Mouse (Mus musculus): ENCODE measurements around the gene Bbs9.
"Not testable (repeated sequence)": the region's sequence is repeated elsewhere in the genome, so short reads cannot be mapped to it uniquely, and the experiment has no call there.

The Bbs9 gene

GRCm38 (mm10) chr9:22698501-22698900, 223.0 kb downstream of the Bbs9 start:
- DNase-seq = no peak

GRCm38 (mm10) chr9:22702065-22702611, 226.6 kb downstream of the Bbs9 start:
- DNase-seq = no peak

- DNase-seq = no peak
Measured at GRCm38 (mm10) chr9:22702812-22703367, 227.4 kb downstream of the Bbs9 start.

- DNase-seq = no peak
Measured at GRCm38 (mm10) chr9:22703541-22703940, 228.0 kb downstream of the Bbs9 start.

GRCm38 (mm10) chr9:22707166-22707913, 231.8 kb downstream of the Bbs9 start:
- DNase-seq = no peak

- peak; percentile 39 for DNase-seq
Measured at GRCm38 (mm10) chr9:22708970-22709726, 233.6 kb downstream of the Bbs9 start.

GRCm38 (mm10) chr9:22710032-22710431, 234.5 kb downstream of the Bbs9 start:
- DNase-seq = no peak

- no peak for DNase-seq
Measured at GRCm38 (mm10) chr9:22711339-22711738, 235.8 kb downstream of the Bbs9 start.

GRCm38 (mm10) chr9:22712743-22713142, 237.2 kb downstream of the Bbs9 start:
- no peak for DNase-seq

GRCm38 (mm10) chr9:22713286-22713685, 237.8 kb downstream of the Bbs9 start:
- not testable (repeated sequence) for DNase-seq

- DNase-seq = no peak
Measured at GRCm38 (mm10) chr9:22717583-22717982, 242.1 kb downstream of the Bbs9 start.

- no peak for DNase-seq
Measured at GRCm38 (mm10) chr9:22718174-22718823, 242.8 kb downstream of the Bbs9 start.

GRCm38 (mm10) chr9:22732646-22733045, 257.1 kb downstream of the Bbs9 start:
- DNase-seq = no peak

- DNase-seq = no peak
Measured at GRCm38 (mm10) chr9:22734954-22735353, 259.4 kb downstream of the Bbs9 start.

- DNase-seq = no peak
Measured at GRCm38 (mm10) chr9:22735385-22735784, 259.9 kb downstream of the Bbs9 start.

- DNase-seq = no peak
Measured at GRCm38 (mm10) chr9:22737893-22738292, 262.4 kb downstream of the Bbs9 start.

- DNase-seq = no peak
Measured at GRCm38 (mm10) chr9:22738861-22739260, 263.3 kb downstream of the Bbs9 start.

- DNase-seq = no peak
Measured at GRCm38 (mm10) chr9:22741967-22742366, 266.5 kb downstream of the Bbs9 start.

GRCm38 (mm10) chr9:22748617-22749016, 273.1 kb downstream of the Bbs9 start:
- no peak for DNase-seq

- DNase-seq = no peak
Measured at GRCm38 (mm10) chr9:22750779-22751545, 275.4 kb downstream of the Bbs9 start.

GRCm38 (mm10) chr9:22751546-22751929, 276.0 kb downstream of the Bbs9 start:
- no peak for DNase-seq

- DNase-seq = no peak
Measured at GRCm38 (mm10) chr9:22754081-22754672, 278.7 kb downstream of the Bbs9 start.

All from cerebellum, adult 11-12 months (tissue).